Mouse (Mus musculus): Measurements from ENCODE around the gene Slc25a14. TPM values are rescaled to one million over a fixed set of nuclear protein-coding genes. Genes with fewer than 3 reads are reported as not detected.

Gene Slc25a14
- polyA plus RNA-seq, 1 experiment from 2014 or later = 6.8 TPM

DNA sequence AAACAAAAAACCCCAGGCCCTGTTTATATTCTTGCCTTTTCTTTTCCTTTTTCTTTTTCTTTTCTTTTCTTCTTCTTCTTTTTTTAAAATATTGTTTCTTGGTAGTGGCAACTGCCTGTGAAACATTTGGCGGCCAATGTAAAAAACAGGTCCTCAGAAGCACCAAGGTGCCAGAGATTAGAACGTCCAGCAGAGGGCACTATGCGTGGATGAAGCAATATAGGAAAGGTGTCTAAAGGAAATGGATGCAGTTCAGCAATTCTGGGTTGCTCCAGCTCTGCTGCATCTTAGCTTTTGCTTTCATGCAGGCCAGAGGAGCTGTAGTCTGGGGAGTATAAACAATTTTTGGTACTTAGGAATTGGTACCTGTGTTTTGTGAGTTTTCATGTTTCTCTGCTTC lies 60.2 kb downstream of the Slc25a14 start:
- Histone ChIP-seq H3K27ac (replicated peaks in 1 of 2; ENCODE audit: control insufficient read depth in 1 of 2, insufficient read depth in 1 of 2, low read depth in 2 of 2, low read length in 2 of 2) (no peak overlapping the region), H3K27me3 (ENCODE audit: control insufficient read depth, insufficient read depth, low read length) (no peaks in the 10 kb centered on the region), H3K36me3 (ENCODE audit: control insufficient read depth, insufficient read depth, low read length) (no peaks in the 10 kb centered on the region), H3K4me2 (ENCODE audit: low read length) (no peak overlapping the region), H3K4me1 (ENCODE audit: control insufficient read depth in 2 of 2, insufficient read depth in 2 of 2, low read length in 2 of 2) (no peaks in the 10 kb centered on the region), H3K4me3 (ENCODE audit: control insufficient read depth in 1 of 2, insufficient read depth in 1 of 2, low read depth in 1 of 2, low read length in 2 of 2) (no peak overlapping the region), H3K9ac (ENCODE audit: low read length) (no peak overlapping the region), H3K9me3 (ENCODE audit: control insufficient read depth, low read length) (no peaks in the 10 kb centered on the region)
- 14% methylated on average over 3 of the region's 3 CpGs for WGBS
- no peak for ATAC-seq (ENCODE audit: insufficient number of reproducible peaks, insufficient read depth, low FRiP score, low read depth)

DNA sequence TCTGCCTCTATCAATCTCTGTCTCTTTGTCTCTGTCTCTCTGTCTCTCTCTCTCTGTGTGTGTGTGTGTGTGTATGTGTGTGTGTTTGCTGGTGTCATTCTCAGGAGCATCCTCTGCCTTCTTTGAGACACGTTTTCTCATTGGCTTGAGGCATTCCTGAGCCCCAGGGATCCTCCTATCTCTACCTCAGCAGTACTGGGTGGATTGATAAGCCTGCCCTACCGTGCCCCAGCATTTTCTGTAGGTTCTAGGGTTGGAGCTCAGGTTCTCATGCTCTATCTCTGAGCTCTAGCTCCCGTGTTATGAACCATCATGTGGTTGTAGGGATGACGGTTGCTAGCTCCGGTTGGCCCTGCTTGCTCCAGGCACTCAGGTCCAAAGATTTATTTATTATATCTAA lies 60.6 kb downstream of the Slc25a14 start:
- H3K9me3 ChIP-seq (ENCODE audit: control insufficient read depth, low read length) = no peaks in the 10 kb centered on the region
- H3K4me1 ChIP-seq (ENCODE audit: control insufficient read depth in 2 of 2, insufficient read depth in 2 of 2, low read length in 2 of 2) = no peaks in the 10 kb centered on the region
- no peak overlapping the region for H3K27ac ChIP-seq (replicated peaks in 1 of 2; ENCODE audit: control insufficient read depth in 1 of 2, insufficient read depth in 1 of 2, low read depth in 2 of 2, low read length in 2 of 2)
- H3K4me2 ChIP-seq (ENCODE audit: low read length) = no peak overlapping the region
- 59% methylated on average over 5 of the region's 5 CpGs for WGBS
- H3K27me3 ChIP-seq (ENCODE audit: control insufficient read depth, insufficient read depth, low read length) = no peaks in the 10 kb centered on the region
- H3K9ac ChIP-seq (ENCODE audit: low read length) = no peak overlapping the region
- no peak for ATAC-seq (ENCODE audit: insufficient number of reproducible peaks, insufficient read depth, low FRiP score, low read depth)
- H3K36me3 ChIP-seq (ENCODE audit: control insufficient read depth, insufficient read depth, low read length) = no peaks in the 10 kb centered on the region
- H3K4me3 ChIP-seq (ENCODE audit: control insufficient read depth in 1 of 2, insufficient read depth in 1 of 2, low read depth in 1 of 2, low read length in 2 of 2) = no peak overlapping the region

DNA sequence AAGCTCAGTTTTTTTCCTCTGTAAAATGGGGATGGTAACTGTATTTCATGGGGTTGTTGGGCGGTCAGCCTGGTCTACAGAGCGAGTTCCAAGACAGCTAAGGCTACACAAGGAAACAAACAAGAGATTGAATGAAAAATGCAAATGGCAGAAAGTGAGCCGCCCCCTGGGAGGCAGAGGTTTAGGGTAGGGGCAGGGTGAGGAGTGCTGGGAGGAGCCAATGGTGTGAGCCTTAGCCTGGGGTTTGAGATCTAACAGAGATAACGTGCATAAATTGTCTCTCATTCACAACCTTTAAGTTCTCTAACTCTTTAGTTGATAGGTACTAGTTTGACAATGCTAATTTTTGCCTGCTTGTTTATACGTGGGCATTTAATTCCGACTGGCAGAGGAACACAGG lies 71.2 kb downstream of the Slc25a14 start:
- no peaks in the 10 kb centered on the region for H3K27me3 ChIP-seq (ENCODE audit: control insufficient read depth, insufficient read depth, low read length)
- no peak overlapping the region for H3K27ac ChIP-seq (replicated peaks in 1 of 2; ENCODE audit: control insufficient read depth in 1 of 2, insufficient read depth in 1 of 2, low read depth in 2 of 2, low read length in 2 of 2)
- H3K9me3 ChIP-seq (ENCODE audit: control insufficient read depth, low read length) = no peaks in the 10 kb centered on the region
- WGBS = 8% methylated on average over 6 of the region's 6 CpGs
- H3K9ac ChIP-seq (ENCODE audit: low read length) = no peak overlapping the region
- H3K4me3 ChIP-seq (ENCODE audit: control insufficient read depth in 1 of 2, insufficient read depth in 1 of 2, low read depth in 1 of 2, low read length in 2 of 2) = peak overlapping the region; percentile 56 to 62
- H3K4me2 ChIP-seq (ENCODE audit: low read length) = peak overlapping the region; percentile 69
- H3K36me3 ChIP-seq (ENCODE audit: control insufficient read depth, insufficient read depth, low read length) = 0 out of 2 replicates have a peak, but pooled peaks cover 6% of the 10 kb centered on the region
- no peak; the same call in 1 of the 2 replicates for ATAC-seq (ENCODE audit: insufficient number of reproducible peaks, insufficient read depth, low FRiP score, low read depth)
- peaks cover 2 to 5% of the 10 kb centered on the region in 2 experiments; a peak in 2 of 4 replicates for H3K4me1 ChIP-seq (ENCODE audit: control insufficient read depth in 2 of 2, insufficient read depth in 2 of 2, low read length in 2 of 2)

DNA sequence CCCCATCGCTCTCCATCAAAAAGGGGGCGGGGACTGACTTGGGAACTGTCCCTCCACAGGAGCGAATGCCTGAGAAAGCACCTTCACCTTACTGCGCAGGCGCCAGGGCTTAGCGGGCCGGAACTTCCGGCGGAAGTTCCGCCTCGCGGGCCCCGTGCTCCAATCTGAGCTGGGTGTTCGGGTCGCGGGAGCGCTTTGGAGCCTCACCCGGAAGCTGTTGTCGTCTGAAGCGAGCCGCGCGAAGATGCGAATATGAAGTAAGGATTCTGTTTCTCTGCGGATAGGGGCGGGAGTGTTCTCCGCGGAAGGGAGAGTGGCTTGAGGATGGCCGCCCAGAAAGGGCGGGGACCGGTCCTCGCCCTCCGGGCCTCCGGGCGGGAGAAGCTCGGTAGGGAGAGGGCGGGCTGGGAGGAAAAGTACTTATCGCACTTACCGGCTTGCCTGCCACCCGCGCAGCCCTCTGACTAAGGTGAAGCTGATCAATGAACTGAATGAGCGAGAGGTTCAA lies 71.7 kb downstream of the Slc25a14 start, which contains the start of gene Rbmx2:
Gene Rbmx2 (plus strand): TSS at position 141 of the 508 bp plus-strand sequence.
- H3K27me3 ChIP-seq (ENCODE audit: control insufficient read depth, insufficient read depth, low read length) = no peaks in the 10 kb centered on the region
- H3K9ac ChIP-seq (ENCODE audit: low read length) = peak within 1 kb of the TSS; percentile 74
- peak within 1 kb of the TSS; percentile 69 for H3K4me2 ChIP-seq (ENCODE audit: low read length)
- peak; percentile 87 for ATAC-seq (ENCODE audit: insufficient number of reproducible peaks, insufficient read depth, low FRiP score, low read depth)
- no peaks in the 10 kb centered on the region for H3K9me3 ChIP-seq (ENCODE audit: control insufficient read depth, low read length)
- peaks cover 2 to 5% of the 10 kb centered on the region in 2 experiments; a peak in 2 of 4 replicates for H3K4me1 ChIP-seq (ENCODE audit: control insufficient read depth in 2 of 2, insufficient read depth in 2 of 2, low read length in 2 of 2)
- 0 out of 2 replicates have a peak, but pooled peaks cover 6% of the 10 kb centered on the region for H3K36me3 ChIP-seq (ENCODE audit: control insufficient read depth, insufficient read depth, low read length)
- H3K4me3 ChIP-seq (ENCODE audit: control insufficient read depth in 1 of 2, insufficient read depth in 1 of 2, low read depth in 1 of 2, low read length in 2 of 2) = peak within 1 kb of the TSS; percentile 56 to 62
- 17% methylated on average over 41 of the region's 42 CpGs for WGBS
- H3K27ac ChIP-seq (replicated peaks in 1 of 2; ENCODE audit: control insufficient read depth in 1 of 2, insufficient read depth in 1 of 2, low read depth in 2 of 2, low read length in 2 of 2) = no peak within 1 kb of the TSS

DNA sequence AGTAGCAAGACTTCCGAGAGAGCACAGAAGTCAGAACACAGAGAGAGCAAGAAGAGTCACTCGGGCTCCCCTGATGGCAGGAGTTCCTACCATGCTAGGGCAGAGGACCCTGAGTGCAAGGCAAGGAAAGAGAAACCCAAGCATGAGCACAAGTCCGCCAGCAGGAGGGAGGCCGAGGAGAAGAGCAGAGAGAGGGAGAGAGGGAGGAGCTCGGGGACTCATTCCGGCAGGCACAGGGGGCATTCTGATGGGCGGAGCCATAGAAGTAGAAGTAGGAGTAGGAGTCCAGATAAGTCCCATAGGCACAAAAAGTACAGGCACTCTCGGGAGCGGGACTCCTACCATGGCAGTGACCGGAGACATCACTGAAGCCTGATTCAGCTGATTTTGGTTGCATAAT lies 86.5 kb downstream of the Slc25a14 start:
- Histone ChIP-seq H3K27ac (replicated peaks in 1 of 2; ENCODE audit: control insufficient read depth in 1 of 2, insufficient read depth in 1 of 2, low read depth in 2 of 2, low read length in 2 of 2) (no peak overlapping the region), H3K9me3 (ENCODE audit: control insufficient read depth, low read length) (no peaks in the 10 kb centered on the region), H3K9ac (ENCODE audit: low read length) (no peak overlapping the region), H3K27me3 (ENCODE audit: control insufficient read depth, insufficient read depth, low read length) (no peaks in the 10 kb centered on the region), H3K4me2 (ENCODE audit: low read length) (no peak overlapping the region), H3K4me3 (ENCODE audit: control insufficient read depth in 1 of 2, insufficient read depth in 1 of 2, low read depth in 1 of 2, low read length in 2 of 2) (no peak overlapping the region), H3K36me3 (ENCODE audit: control insufficient read depth, insufficient read depth, low read length) (peaks cover 25% of the 10 kb centered on the region; the same call in 1 of the 2 replicates), H3K4me1 (ENCODE audit: control insufficient read depth in 2 of 2, insufficient read depth in 2 of 2, low read length in 2 of 2) (no peaks in the 10 kb centered on the region)
- ATAC-seq (ENCODE audit: insufficient number of reproducible peaks, insufficient read depth, low FRiP score, low read depth) = no peak
- 81% methylated on average over 10 of the region's 10 CpGs for WGBS

Small RNAs within 50 kb of the gene (microRNA-seq; reads per million reads assigned to microRNA genes)
- gene Gm27828 = not detected

Other genes starting within 250 kb of the Slc25a14 start
- 15.3 TPM in 2 replicates for gene Elf4, start 160.3 kb upstream of the Slc25a14 start, polyA plus RNA-seq (2014; fragmentation: Nextera tagmentation; extraction: Ambion mirVana)
- 95.3 and 98.4 TPM in 2 replicates for gene Aifm1, start 109.8 kb upstream of the Slc25a14 start, polyA plus RNA-seq (2014; fragmentation: Nextera tagmentation; extraction: Ambion mirVana)
- 6.1 and 6.7 TPM in 2 replicates for gene Rab33a, start 104.1 kb upstream of the Slc25a14 start, polyA plus RNA-seq (2014; fragmentation: Nextera tagmentation; extraction: Ambion mirVana)
- gene Zfp280c, start 28.9 kb upstream of the Slc25a14 start, polyA plus RNA-seq (2014; fragmentation: Nextera tagmentation; extraction: Ambion mirVana) = 7.2 and 7.6 TPM in 2 replicates
- gene Gpr119, start 51.1 kb downstream of the Slc25a14 start, polyA plus RNA-seq (2014; fragmentation: Nextera tagmentation; extraction: Ambion mirVana) = not detected in 2 replicates
- gene Rbmx2, start 71.6 kb downstream of the Slc25a14 start, polyA plus RNA-seq (2014; fragmentation: Nextera tagmentation; extraction: Ambion mirVana) = 17.9 and 18.3 TPM in 2 replicates

All from heart, embryonic 14.5 days (tissue).